Mouse (Mus musculus) liver, embryonic 14.5 days (tissue): ENCODE results near the gene Dnah17.

ENCODE experiments used
- CTCF ChIP-seq: IDR thresholded peaks from 2 replicates; pipeline ENCODE4 v1.5.1; 2016; ENCODE audit warnings: antibody characterized with exemption, low read depth, control low read depth
- EP300 ChIP-seq: IDR thresholded peaks from 2 replicates; pipeline ENCODE4 v1.6.1; 2016; ENCODE audit warnings: antibody characterized with exemption, low read depth

- no peak for TF ChIP-seq CTCF
- no peak for TF ChIP-seq EP300
Observed at GRCm38 (mm10) chr11:118130534-118130933, at the start of gene Dnah17.
